Mouse (Mus musculus) kidney, adult 9 months (tissue): ENCODE data around the gene Mgat4b.

Experiments used
- DNase-seq: peaks from one replicate; pipeline ENCODE4 v3.0.0; 2022

The Mgat4b gene

DNA sequence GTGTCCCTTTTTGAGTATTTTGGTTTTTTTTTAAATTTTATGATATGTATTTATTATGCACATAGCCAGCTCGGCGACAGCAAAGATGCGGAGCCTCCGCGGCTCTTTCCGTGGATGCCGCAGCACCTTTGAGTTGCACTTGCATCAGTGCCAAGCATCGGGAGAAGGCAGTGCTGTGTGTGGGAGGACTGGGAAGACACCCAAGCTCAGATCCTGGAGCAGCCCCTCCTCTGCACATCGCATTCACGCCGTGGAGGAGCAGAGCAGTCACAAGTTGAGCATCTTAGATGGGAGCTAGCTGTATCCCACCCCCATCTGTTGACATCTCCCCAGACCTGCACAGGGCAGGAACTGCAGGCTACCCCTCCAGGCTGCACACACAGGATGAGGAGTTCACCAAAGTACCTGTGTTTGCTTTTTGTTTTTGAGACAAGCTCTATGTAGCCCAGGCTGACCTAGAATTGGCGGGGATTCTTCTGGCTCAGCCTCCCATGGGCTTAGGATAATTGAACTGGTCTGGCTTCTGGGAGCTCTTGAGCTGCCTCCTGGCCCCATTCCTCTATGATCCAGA, 43.4 kb downstream of the Mgat4b start:
- no peak for DNase-seq

DNA sequence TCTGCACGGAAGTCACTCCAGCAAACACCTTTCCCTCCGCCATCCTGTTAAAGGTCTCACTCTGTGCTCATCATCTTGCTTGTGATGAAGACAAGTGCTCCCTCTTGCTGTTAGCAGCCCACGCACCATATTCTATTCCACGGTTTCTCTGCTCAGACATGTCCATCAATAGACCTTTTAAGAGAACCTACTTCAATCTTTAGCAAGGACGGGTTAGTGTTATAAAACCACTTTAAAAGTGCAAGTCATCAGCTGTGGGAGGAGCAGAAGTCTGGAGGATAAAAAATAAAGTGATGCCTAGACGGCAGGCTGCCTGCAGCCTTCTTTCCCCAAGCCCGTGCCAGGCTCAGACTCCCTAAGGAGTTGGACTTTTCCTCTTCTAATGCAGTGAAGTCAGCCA, 45.9 kb downstream of the Mgat4b start:
- no peak for DNase-seq

- DNase-seq = no peak
Observed at GRCm38 (mm10) chr11:50258310-50258709, 47.6 kb downstream of the Mgat4b start.

GRCm38 (mm10) chr11:50262020-50262419, 51.3 kb downstream of the Mgat4b start:
- peak; percentile 72 for DNase-seq

DNA sequence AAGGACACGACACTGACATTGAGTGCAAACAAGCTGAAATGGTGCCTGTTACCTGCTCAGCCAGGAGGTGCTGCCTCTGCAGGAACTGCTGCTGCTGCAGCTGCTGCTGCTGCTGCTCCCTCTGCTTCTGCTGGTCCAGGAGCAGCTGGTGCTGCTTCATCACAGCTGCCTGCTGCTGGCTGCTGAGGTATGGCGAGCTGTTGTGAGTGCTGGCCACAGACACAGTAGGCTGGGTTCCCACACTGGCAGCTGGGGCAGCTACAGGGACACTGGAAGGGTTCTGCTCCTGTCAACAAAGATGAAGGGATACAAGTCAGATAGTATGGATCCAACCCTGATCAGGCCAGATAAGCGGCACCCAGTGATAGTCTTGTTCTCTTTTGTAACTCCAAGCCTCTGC, 52.5 kb downstream of the Mgat4b start:
- no peak for DNase-seq

DNA sequence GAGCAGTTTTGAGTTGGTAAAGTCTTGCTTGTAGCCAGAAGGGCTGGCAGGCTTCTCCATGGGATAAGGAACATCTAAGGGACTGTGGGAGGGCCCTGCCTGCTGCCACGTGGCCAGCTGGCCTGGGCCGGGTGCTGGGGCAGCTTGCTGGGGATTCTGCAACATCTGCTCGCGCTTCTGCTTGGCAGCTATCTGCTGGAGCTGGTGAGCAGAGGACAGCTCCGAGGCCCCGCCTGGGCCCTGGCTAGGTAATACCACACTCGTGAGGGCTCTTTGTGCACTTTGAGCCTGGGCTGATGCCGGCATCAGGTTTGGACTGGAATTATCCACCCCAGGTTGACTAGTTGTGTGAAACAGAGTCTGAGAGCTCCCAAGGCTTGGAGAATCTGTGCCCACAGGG, 55.2 kb downstream of the Mgat4b start:
- peak; percentile 93 for DNase-seq

DNA sequence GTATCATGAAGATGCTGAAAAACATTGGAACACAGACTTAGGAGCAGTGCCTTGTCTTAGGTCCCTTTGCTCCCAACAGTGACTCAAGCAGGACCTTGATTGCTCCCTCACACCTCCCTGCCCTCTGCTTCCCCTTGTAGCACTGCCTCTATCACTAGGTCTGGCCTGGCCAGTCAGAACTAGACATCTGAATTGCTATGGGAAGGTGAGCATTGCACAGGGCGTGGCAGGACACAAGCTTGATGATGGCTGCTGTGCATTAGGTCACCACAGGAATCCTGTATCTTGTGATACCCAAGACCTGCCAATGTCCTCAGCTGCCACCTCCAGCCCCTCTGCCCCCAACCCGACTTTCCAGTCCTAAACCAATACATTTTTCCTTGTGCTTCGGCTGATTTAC, 56.3 kb downstream of the Mgat4b start:
- DNase-seq = no peak

GRCm38 (mm10) chr11:50269163-50269562, 58.5 kb downstream of the Mgat4b start:
- peak; percentile 50 for DNase-seq

GRCm38 (mm10) chr11:50269885-50270284, 59.2 kb downstream of the Mgat4b start:
- DNase-seq = no peak

DNA sequence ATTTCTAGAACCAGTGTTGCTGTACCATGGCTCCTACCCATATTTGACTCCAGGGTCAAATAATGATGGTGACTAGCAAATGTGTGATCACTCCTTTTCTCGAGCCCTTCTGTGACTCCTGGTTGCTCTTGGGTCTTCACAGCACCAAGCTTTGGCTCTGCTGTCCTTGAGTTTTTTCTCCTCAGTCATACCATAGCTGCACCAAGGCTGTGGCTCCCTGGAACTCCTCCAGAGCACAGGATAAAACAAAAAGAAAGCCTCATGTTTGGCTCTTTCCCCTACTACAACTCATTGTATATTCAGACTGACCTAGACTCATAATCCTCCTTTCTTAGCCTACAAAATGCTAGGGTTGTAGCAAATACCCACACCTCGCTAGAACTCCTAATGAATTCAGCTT, 62.1 kb downstream of the Mgat4b start:
- no peak for DNase-seq

DNA sequence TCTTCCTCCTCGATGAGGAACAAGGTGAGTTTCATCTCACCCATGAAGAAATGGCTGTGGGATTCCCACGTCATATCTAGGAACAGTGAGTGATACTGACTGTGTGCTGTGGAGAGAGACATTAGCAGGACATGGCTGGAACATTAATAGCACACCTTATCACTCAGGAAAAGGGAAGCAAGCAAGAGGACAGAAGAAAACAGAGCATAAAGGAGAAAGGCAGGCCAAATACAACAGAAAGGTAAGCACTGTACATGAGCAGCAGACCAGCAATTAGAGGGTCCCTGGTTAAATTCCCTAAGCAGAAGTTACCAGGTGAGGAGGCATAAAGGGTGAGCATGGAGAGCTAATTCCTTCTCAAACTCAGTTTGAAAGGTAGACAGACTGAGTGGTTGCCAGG, 64.4 kb downstream of the Mgat4b start:
- DNase-seq = no peak

DNA sequence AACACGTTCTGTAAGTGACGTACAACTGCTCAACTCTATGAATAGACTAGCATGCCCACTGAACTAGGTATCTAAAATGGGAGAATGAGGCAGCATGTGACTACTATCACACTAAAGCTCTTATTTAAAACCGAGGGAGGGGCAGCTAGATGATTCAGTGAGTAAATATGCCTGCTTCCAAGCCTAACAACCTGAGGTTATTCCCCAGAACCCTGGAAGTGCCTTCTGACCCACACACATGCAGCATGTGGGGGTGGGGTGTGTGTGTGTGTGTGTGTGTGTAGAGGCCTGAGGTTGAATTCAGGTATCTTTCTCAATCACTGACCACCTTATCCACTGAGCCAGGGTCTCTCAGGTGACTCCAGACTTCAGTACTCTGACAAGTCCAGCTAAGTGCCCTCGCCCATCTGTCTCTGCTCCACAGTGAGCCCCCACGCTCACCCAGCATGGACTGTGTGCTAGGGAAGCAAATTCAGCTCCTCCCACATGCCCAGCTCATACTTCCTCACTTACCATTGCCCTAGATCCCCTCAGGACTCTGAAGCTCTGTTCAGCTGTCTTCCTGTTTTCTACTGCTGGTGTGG, 65.0 kb downstream of the Mgat4b start:
- no peak for DNase-seq

DNA sequence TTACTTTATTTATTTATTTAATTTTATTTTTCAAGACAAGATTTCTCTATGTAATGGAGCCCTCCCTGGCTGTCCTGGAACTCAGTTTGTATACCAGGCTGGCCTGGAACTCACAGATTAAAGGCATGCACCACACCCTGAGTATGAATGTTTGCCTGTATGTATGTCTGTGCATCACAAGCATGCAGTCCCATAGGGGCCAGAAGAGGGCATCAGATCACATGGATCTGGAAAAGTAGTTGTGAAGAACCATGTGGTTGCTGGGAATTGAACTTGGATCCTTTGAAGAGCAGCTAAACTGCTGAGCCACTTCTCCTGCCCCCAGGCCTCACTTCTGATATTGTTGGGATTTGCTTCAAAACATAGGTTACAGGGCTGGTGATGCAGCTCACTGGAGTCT, 66.3 kb downstream of the Mgat4b start:
- DNase-seq = no peak

- DNase-seq = no peak
Observed at GRCm38 (mm10) chr11:50277706-50278105, 67.0 kb downstream of the Mgat4b start.

- no peak for DNase-seq
Observed at GRCm38 (mm10) chr11:50279005-50279404, 68.3 kb downstream of the Mgat4b start.

GRCm38 (mm10) chr11:50280053-50280452, 69.4 kb downstream of the Mgat4b start:
- no peak for DNase-seq
